Comparison of ENCODE assay signal across 17 mouse cellular contexts in the genomic region with DNA sequence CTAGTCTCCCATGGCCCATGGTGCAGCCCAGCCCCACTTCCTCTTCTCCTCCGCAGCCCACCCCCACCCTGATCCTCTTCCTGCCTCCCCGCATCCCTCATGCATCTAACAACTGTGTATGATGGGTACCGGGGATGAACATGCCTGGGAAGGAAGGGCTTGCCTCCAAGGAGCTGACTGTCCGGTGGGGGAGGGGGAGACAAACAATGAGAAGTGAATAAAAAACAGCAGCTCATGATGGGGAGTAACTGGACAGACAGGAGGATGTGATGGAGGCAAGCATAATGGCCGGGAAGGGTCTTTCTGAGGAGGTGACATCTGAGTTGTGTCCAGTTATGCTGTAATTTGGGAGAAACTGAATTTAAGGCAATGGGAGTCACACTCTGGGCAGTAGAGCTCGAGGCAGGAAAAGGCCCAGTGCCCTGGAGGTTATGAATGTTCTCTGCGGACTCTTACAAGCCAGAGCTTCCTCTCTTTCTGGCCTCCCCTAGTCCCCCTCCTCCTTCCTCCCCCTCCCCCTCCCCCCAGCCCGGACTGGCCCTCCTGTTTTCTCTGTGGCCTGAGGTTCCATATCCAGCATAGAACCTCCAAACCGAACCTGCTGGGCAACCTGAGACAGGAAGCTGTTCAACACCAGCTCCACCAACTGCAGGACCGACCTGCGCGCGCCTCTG. TPM values are rescaled to one million over a fixed set of nuclear protein-coding genes. Genes with fewer than 3 reads are reported as not detected.
DNase-seq lines count a peak whose midpoint lies in the region; ATAC-seq and TF ChIP-seq lines count a peak whose summit lies in the region.
"Had no signal": no experiment of that assay in that cellular context is flagged by ENCODE, and none has a peak within 500 bp of the region (broad histone marks: within the 10 kb centered on the region; RNA-seq: fewer than 3 reads in every experiment).

No protein-coding gene starts in this region.

- WGBS in kidney, adult 2 months, result 51% methylated on average over 13 of the region's 13 CpGs
- WGBS in lung, postnatal 0 days, result 39% methylated on average over 13 of the region's 13 CpGs

- no peaks in the 10 kb centered on the region for H3K36me3 ChIP-seq in kidney, adult 2 months (ENCODE audit: control insufficient read depth, insufficient read depth, low read length)
- no peaks in the 10 kb centered on the region for H3K36me3 ChIP-seq in lung, postnatal 0 days (ENCODE audit: insufficient read depth, low read length)
- H3K36me3 ChIP-seq: forebrain, embryonic 12.5 days had no signal

- H3K9me3 ChIP-seq in lung, postnatal 0 days (ENCODE audit: low read length), result no peaks in the 10 kb centered on the region
- H3K9me3 ChIP-seq: forebrain, embryonic 12.5 days; megakaryocyte, embryonic 14.5 days had no signal

- H3K27ac ChIP-seq in kidney, adult 2 months (ENCODE audit: insufficient read depth, low read depth, low read length), result no peak overlapping the region
- H3K27ac ChIP-seq in lung, postnatal 0 days (ENCODE audit: low read length), result no peak overlapping the region
- H3K27ac ChIP-seq: forebrain, embryonic 12.5 days; gastrocnemius, adult 2 months had no signal

- peak; percentile 54 for DNase-seq in cerebellum, adult 9-11 months
- peak; percentile 23 for DNase-seq in kidney, adult 2 months
- no peak for DNase-seq in kidney, adult 18-20 months
- DNase-seq in lung, postnatal 0 days (ENCODE audit: low spot score), result no peak
- no peak for DNase-seq in lung, adult 18-20 months
- DNase-seq in kidney, postnatal 36 days, result peak; percentile 21 to 34
- no peak for DNase-seq in gastrocnemius, postnatal 36 days
- DNase-seq: B cell, adult 2 months; cerebellum, adult 18-20 months; gastrocnemius, adult 2 months; right cerebral cortex, postnatal 4 days; thymus, postnatal 36 days had no signal

- H3K4me1 ChIP-seq in kidney, adult 2 months (ENCODE audit: control insufficient read depth, insufficient read depth, low read length), result no peaks in the 10 kb centered on the region
- no peaks in the 10 kb centered on the region for H3K4me1 ChIP-seq in lung, postnatal 0 days (ENCODE audit: insufficient read depth, low read depth, low read length)

- intact Hi-C loops in gastrocnemius, postnatal 36 days (cut with DNase I), result no loop called here

- ATAC-seq in cerebellum, adult (ENCODE audit: insufficient number of reproducible peaks, low FRiP score, low TSS enrichment), result no peak
- ATAC-seq in lung, postnatal 0 days, result 0 out of 2 replicates have a peak, but pooled peaks have one; percentile 33
- ATAC-seq: inflammation-experienced regulatory T-cells, adult 6 months had no signal

- no peak for TF ChIP-seq POLR2A in kidney, adult 2 months (IDR thresholded peaks at IDR 0.05; ENCODE audit: low read depth, low read length)

- no peak for TF ChIP-seq CTCF in kidney, adult 2 months (conservative IDR thresholded peaks at IDR 0.05; ENCODE audit: insufficient read depth, insufficient read length, low read depth, low read length)
- no peak for TF ChIP-seq CTCF in lung, postnatal 0 days (IDR thresholded peaks at IDR 0.05)

- TF ChIP-seq EP300 in lung, postnatal 0 days (IDR thresholded peaks at IDR 0.05), result no peak

- no peak overlapping the region for H3K4me2 ChIP-seq in lung, postnatal 0 days (replicated peaks; ENCODE audit: low read depth, low read length)
- H3K4me2 ChIP-seq: forebrain, embryonic 12.5 days had no signal

- H3K27me3 ChIP-seq in kidney, adult 2 months (replicated peaks; ENCODE audit: control insufficient read depth, insufficient read depth, low read length), result no peaks in the 10 kb centered on the region
- no peaks in the 10 kb centered on the region for H3K27me3 ChIP-seq in lung, postnatal 0 days (replicated peaks; ENCODE audit: insufficient read depth, low read length)
- H3K27me3 ChIP-seq: forebrain, embryonic 12.5 days had no signal

- H3K4me3 ChIP-seq in kidney, adult 2 months (ENCODE audit: insufficient read depth, low read depth, low read length), result no peak overlapping the region
- no peak overlapping the region for H3K4me3 ChIP-seq in lung, postnatal 0 days (ENCODE audit: low read depth, low read length)
- H3K4me3 ChIP-seq: forebrain, embryonic 12.5 days; gastrocnemius, adult 2 months; megakaryocyte, embryonic 14.5 days had no signal

- H3K9ac ChIP-seq in lung, postnatal 0 days (replicated peaks; ENCODE audit: low read depth), result no peak overlapping the region
- H3K9ac ChIP-seq: forebrain, embryonic 12.5 days had no signal

RNA-seq across cellular contexts. Expression of a gene that starts 3.1 kb away (rescaled TPM):
- 60.7 and 66.5 TPM in 2 replicates for polyA plus RNA-seq in kidney, adult 2 months (2012; rRNA removed)
- polyA plus RNA-seq in lung, postnatal 0 days (2015; fragmentation: Nextera tagmentation; extraction: Ambion mirVana), result 41.3 and 49.2 TPM in 2 replicates
- total RNA-seq in gastrocnemius, postnatal 36 days (2021), result 10 to 100 TPM; 43.0 to 47.4 TPM

RNA-seq across cellular contexts. Expression of a gene that starts 3.4 kb away (rescaled TPM):
- 2.3 and 2.4 TPM in 2 replicates for polyA plus RNA-seq in kidney, adult 2 months (2012; rRNA removed)
- polyA plus RNA-seq in lung, postnatal 0 days (2015; fragmentation: Nextera tagmentation; extraction: Ambion mirVana), result 0.74 and 0.94 TPM in 2 replicates
- total RNA-seq in gastrocnemius, postnatal 36 days (2021), result 1 to 10 TPM in 1 of 2 experiments, under 1 TPM in 1; 0.64 to 1.1 TPM

RNA-seq across cellular contexts. Expression of a gene that starts 20.6 kb away (rescaled TPM):
- 45.0 and 49.3 TPM in 2 replicates for polyA plus RNA-seq in kidney, adult 2 months (2012; rRNA removed)
- 52.8 and 55.8 TPM in 2 replicates for polyA plus RNA-seq in lung, postnatal 0 days (2015; fragmentation: Nextera tagmentation; extraction: Ambion mirVana)
- 1 to 10 TPM; 5.5 to 5.6 TPM for total RNA-seq in gastrocnemius, postnatal 36 days (2021)

RNA-seq across cellular contexts. Expression of a gene that starts 35.6 kb away (rescaled TPM):
- polyA plus RNA-seq in kidney, adult 2 months (2012; rRNA removed), result not detected in 2 replicates
- not detected in 2 replicates for polyA plus RNA-seq in lung, postnatal 0 days (2015; fragmentation: Nextera tagmentation; extraction: Ambion mirVana)
- 1 to 10 TPM in 1 of 2 experiments, under 1 TPM in 1; 0.31 to 2.1 TPM for total RNA-seq in gastrocnemius, postnatal 36 days (2021)
- polyA plus RNA-seq: forebrain, embryonic 12.5 days; heart, embryonic 14.5 days; inflammation-experienced regulatory T-cells, adult 6 months had no signal

RNA-seq across cellular contexts. Expression of a gene that starts 44.5 kb away (rescaled TPM):
- polyA plus RNA-seq in kidney, adult 2 months (2012; rRNA removed), result 8.8 and 10.9 TPM in 2 replicates
- polyA plus RNA-seq in lung, postnatal 0 days (2015; fragmentation: Nextera tagmentation; extraction: Ambion mirVana), result 10.5 and 11.0 TPM in 2 replicates
- 10 to 100 TPM; 13.0 to 21.3 TPM for total RNA-seq in gastrocnemius, postnatal 36 days (2021)

Comparison
In these comparisons a context has a peak if more than half of its experiments do, and no peak if none do; other contexts are left out.
1. DNase-seq: peak in cerebellum, adult 9-11 months (single experiment), kidney, adult 2 months (single experiment) and kidney, postnatal 36 days (2 of 2); none in kidney, adult 18-20 months (single experiment), lung, postnatal 0 days (single experiment), lung, adult 18-20 months (0 of 2) and gastrocnemius, postnatal 36 days (0 of 2).